Mouse (Mus musculus) liver, postnatal 0 days (tissue): ENCODE data around the gene Fam221b.

ENCODE experiments used
- CTCF ChIP-seq: sonication (generic); IDR thresholded peaks from 2 replicates; pipeline ENCODE4 v1.5.1; 2016; ENCODE audit warnings: antibody characterized with exemption, low read depth
- EP300 ChIP-seq: IDR thresholded peaks from 2 replicates; pipeline ENCODE4 v1.6.1; 2016; ENCODE audit warnings: antibody characterized with exemption, low read depth, mild to moderate bottlenecking

DNA sequence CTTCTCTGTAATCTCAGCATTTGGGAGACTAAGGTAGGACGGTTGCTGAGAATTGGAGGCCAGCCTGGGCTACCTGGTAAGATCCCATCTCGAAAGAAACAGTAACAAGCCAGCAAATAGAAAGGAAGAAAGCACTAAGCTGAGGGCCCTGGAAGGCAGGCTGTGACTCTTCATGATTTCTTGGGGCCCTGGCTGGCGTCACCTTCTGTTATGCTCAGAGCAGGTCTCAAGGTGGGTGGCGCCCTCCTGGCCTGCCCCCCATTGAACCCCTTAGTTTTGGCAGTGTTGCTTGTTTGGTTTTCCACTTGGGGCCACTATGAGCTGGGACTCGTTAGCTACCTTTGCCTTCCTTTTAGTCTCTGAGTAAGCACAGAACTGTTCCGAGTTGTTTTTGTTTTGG, 32.2 kb downstream of the Fam221b start:
- TF ChIP-seq CTCF (no peak), EP300 (no peak)
